Mouse (Mus musculus) CH12.LX (cell line): ENCODE measurements around the gene Scamp5.

Experiments used
- BHLHE40 ChIP-seq: IDR thresholded peaks from 2 replicates; pipeline ENCODE4 v1.6.1; 2011; ENCODE audit warnings: mild to moderate bottlenecking, low read depth, low read length, improper control_type of control experiment
- CTCF ChIP-seq, 2 experiments: IDR thresholded peaks in 1 of 2; conservative IDR thresholded peaks in 1 of 2; 2 replicates each; pipeline ENCODE4 v1.5.1; 2011 to 2012; ENCODE audit warnings: low read depth in 2 of 2, low read length in 2 of 2, improper control_type of control experiment in 1 of 2, inconsistent platforms in 1 of 2, mild to moderate bottlenecking in 1 of 2, moderate library complexity in 1 of 2
- ELF1 ChIP-seq: IDR thresholded peaks from 2 replicates; pipeline ENCODE4 v1.6.1; 2014; ENCODE audit warnings: low read depth, mild to moderate bottlenecking, inconsistent platforms, low read length, improper control_type of control experiment
- POLR2A ChIP-seq: IDR thresholded peaks from 2 replicates; pipeline ENCODE4 v1.6.1; 2011; ENCODE audit warnings: low read depth, mild to moderate bottlenecking, improper control_type of control experiment, low read length
- TCF12 ChIP-seq: IDR thresholded peaks from 2 replicates; pipeline ENCODE4 v1.6.1; 2014; ENCODE audit warnings: low read depth, mild to moderate bottlenecking, inconsistent platforms, low read length, improper control_type of control experiment
- USF1 ChIP-seq: IDR thresholded peaks from 2 replicates; pipeline ENCODE4 v1.6.1; 2014; ENCODE audit warnings: low read depth, mild to moderate bottlenecking, inconsistent platforms, low read length, improper control_type of control experiment
- USF2 ChIP-seq: conservative IDR thresholded peaks from 2 replicates; pipeline ENCODE4 v1.6.1; 2011; ENCODE audit warnings: low read depth, low read length, improper control_type of control experiment
- ZMIZ1 ChIP-seq: IDR thresholded peaks from 2 replicates; pipeline ENCODE4 v1.6.1; 2012; ENCODE audit warnings: low read depth, mild to moderate bottlenecking, inconsistent platforms, low read length, improper control_type of control experiment

DNA sequence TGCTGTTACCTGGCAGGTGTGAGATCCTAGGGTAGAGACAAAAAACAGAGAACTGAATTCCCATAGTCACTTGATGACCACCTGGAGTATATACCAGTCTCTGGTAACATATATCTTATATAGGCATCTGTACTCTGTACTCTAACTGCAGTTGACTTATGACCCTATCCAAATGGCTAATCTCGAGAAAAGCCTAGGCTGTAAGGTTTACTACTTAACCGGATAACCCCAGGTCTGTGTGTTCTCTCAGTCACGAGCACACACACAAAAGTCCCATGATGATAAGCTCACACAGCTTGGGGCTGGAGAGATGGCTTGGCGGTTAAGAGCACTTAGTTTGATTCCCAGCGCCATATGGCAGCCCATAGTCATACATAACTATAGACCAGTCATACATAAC is 61.5 kb downstream of the Scamp5 start:
- TF ChIP-seq POLR2A = no peak
- TF ChIP-seq BHLHE40 = no peak
- TF ChIP-seq TCF12 = no peak
- no peak for TF ChIP-seq CTCF (conservative IDR thresholded peaks at IDR 0.05 in 1 of 2, IDR thresholded peaks at IDR 0.05 in 1 of 2; ENCODE audit: low read depth in 2 of 2, low read length in 2 of 2)
- TF ChIP-seq USF1 = no peak
- no peak for TF ChIP-seq ZMIZ1
- no peak for TF ChIP-seq ELF1
- TF ChIP-seq USF2 = no peak
